Mouse (Mus musculus) thymus, postnatal 10 days (tissue): ENCODE measurements at regions not wholly inside any gene's neighbourhood (a gene's known extent, or its start where the extent isn't known, plus 50 kb on each side); places are given as distances from the start of the nearest gene placed in this dataset.
"Not testable (repeated sequence)": the region's sequence is repeated elsewhere in the genome, so short reads cannot be mapped to it uniquely, and the experiment has no call there.

ENCODE experiments used
- DNase-seq, 2 experiments: peaks; one replicate each; pipeline ENCODE4 v3.0.0; 2021; ENCODE audit warnings: low spot score in 2 of 2

GRCm38 (mm10) chr13:73035336-73035940 is 224.8 kb upstream of the Irx4 start:
- no peak for DNase-seq

GRCm38 (mm10) chr13:73039731-73040130 is 220.5 kb upstream of the Irx4 start:
- DNase-seq, result no peak

DNA sequence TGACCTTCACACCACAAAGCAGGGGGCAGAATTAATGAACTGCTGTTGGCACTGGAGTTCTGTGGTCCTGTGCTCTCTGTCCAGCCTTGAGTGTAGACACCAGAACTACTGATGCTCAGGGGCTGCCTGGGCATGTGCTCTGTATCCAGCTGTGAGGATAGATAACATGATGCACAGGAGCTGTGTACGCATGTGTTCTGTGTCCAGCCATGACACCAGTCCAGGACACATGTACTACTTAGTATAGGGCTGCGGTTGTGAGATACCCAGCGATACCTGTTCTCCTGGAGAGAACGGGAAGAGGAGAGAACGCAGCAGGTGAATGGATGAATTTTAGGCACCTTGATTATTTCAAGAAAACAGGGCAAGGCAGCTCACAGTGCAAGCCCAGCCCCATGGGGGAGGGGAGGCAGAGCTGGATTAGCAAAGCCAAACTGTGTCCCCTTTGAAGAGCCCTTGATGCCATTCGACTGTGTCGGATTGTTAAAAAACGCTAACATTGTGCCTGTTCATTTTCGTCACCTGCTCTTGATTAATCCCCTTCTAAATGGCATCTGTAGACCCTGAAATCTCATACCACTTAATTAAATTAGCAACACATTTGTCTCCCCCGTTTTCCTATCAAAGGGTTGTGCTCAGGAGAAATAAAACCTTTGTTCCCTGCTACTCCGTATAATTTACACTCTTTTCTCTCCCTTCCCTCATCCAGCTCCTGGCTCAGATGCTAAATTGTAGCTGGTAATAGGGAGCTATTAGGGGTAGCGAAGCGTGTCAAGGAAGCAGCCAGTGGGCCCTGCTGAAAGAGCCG is 218.8 kb upstream of the Irx4 start:
- no peak for DNase-seq

DNA sequence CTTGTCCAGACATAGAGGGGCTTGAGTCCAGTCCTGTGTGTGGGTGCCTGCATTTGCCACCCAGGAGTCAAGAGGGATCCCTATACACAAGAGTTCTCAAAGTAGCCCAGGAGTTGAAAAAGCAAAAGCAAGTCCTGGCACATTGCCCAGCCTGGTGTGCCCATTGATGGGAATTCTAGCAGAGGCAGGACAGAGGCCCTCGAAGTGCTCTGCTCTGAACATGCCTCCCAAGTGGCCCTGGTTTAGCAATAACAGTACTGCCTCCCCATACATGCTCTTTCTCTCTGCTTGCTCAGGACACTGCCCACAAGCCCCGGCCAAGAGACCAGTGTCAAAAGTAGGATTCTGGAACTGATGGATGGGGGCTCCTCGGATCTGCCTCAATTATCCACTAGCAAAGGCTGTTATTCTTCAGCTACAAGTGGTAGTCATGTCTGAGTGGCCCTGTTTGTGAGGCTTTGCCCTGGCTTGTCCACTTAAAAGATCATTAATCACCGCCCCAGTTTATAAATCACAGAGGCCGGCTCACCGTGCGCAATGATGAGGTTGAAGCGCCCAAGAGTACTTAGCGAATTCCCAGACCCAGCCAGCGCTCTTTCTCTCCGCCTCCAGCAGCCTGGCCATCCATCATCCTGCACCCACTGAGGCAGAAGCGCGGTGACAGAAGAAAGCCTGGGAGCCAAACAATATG is 190.3 kb upstream of the Irx4 start:
- DNase-seq, result no peak

DNA sequence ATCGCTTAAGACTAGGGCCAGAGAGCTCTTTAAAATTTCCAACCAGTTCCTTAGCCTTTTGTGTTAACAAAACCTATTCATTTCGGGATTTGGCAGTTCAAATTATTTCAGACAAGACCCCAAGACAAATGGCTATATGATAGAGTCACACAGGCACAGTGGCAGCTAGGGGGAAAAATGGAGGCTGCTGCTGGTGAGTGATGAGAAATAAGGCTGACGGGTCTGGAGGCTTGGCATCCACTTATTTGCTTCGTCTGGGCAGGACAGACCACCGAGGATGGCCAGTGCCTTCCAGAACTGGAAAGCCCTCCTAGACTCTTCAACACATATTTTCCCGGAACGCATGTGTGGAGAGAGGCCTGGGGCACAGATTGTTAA is 189.8 kb upstream of the Irx4 start:
- no peak for DNase-seq

GRCm38 (mm10) chr13:73071032-73071431 is 189.2 kb upstream of the Irx4 start:
- no peak for DNase-seq

DNA sequence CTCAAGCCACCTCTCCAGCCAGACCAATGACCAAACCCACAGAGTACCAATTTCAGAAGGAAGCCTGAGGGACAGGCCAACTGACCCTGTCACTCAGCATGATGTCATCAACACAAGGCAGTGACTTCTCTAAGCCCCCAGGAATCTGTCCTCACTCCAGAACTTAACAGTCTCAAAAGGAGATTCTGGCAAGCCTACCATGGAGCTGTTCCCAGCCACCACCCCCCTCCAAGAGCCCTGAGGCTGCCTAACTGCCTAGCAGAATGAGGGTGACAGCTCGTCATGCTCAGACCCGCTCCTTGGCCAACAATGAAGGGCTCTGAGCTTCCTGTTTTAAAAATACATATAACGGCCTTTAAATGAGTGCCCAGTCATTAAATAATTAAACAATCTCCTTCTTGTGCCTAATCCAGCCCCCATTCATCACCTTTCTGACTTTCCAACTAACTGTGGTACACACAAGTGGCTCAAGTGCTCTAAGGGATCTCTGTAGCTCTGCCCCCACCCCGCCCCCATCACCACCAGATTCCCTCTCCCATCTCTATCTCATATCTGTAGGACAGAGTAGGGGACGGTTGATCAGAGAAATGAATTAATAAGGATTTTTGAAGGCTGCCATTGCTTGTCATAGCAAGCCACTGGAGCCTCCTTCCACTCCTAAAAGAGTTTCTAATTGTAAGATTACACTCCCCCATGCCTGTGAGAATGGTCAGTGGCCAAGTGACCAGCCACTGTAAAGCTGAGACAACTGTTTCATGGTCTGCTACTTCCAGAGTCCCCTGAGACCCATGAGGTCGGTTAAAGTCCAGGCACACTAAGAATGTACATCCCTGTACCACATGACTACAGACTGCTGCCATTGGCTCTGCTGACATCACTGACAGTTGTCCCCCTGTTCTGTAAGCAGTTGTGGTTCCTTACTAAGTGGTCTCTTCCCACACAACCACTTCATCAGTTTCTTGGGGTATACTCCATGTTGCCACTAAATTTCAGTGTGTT is 188.1 kb upstream of the Irx4 start:
- no peak for DNase-seq

DNA sequence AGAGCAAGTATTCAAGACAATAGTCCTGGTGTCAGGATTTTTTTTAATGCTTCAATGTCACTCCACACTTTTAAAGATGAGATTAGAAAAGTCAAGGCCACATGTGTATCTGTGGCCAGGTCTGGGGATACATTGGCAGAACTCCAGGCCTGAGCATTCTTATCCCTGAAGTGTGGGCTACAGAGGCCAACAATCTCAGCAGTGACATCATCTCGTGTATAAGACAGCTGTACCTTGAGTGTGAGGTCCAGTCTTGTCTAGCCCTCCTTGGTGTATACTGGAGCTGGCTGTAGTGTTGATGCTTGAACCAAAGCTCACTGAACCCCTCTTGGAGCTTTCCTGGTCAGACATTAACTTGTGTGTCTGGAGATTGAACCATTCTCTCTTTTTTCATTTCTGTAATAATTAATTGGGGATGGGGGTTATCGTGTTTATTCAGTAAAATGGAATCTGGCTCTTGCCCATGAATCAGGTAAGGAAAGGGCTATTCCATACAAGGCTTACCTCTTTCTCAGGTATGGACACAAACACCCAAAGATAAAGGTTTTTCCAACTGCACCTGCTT is 182.3 kb upstream of the Irx4 start:
- no peak for DNase-seq

- DNase-seq, result not testable (repeated sequence)
These were observed 172.5 kb upstream of the Irx4 start for GRCm38 (mm10) chr13:73087815-73088214.

- DNase-seq, result no peak
These were observed 168.4 kb upstream of the Irx4 start for GRCm38 (mm10) chr13:73091886-73092285.

DNA sequence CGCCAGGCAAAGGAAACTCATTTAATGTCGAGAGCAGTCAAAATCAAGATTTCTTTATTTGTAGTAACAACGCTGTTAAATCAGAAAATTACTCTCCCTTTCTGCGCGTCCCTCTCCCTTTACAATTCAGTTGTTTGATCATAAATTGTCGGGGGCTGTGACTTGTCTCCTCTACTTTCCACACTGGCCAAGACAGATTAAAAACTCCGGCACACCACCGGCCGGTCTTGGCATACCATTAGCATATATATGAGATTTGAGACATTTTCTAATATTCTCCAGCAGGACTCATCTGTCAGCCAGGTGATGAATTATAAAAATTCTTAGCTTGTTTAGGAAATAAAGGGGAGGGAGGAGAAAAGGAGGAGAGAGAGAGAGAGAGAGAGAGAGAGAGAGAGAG is 162.8 kb upstream of the Irx4 start:
- no peak for DNase-seq

DNA sequence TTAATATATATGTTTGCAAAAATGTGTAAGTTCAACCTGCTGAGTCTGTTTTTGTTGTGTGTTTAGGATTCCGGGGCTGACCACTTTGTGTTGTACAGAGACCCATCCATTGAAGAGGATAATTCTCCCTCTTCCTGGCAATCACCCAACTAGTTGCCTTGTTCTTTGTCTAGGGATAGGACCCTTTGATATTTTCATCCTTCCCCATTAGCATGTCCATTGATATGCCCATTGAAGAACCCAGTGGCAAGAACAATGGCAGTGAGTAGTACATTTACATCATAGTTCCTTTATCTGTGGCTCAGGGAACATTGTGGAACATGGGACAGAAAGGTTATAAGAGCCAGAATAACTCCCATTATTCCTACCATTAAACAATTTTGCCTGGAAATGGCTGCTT is 160.9 kb upstream of the Irx4 start:
- DNase-seq, result no peak

DNA sequence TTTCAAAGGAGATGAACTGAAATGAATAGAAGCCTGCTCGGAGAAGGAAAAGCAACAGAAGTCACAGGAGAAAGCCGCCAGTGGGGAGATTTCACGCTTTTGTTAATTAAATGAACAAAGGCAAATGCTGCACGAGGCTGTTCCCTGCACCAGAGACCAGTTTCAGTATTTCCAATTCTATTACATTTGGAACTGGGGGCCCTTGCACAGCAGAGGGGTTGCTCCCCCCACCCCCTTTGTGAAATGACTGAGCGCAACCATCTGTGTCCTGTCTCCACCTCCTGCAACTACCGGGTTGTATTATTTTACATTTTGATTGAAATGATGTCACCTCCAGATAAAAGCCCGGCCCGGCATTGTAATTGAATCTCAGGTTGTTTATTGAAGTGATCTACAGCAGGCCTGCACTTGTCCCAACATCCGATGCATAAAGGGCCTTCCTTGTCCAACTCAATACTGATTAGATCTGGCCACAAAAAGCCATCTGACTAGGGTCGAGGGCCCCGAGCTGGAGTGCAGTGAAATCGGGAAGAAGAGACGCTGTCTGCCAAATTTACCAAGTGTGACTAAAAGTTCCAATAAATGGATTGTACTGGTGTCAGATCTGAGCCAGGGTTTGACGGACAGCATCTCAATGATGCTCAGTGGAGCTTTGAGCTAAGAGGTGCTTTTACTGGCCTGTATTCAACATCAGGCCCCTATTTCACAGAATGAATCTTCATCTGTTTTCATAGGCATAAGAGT is 152.9 kb upstream of the Irx4 start:
- no peak for DNase-seq

GRCm38 (mm10) chr13:73116822-73117632 is 143.3 kb upstream of the Irx4 start:
- DNase-seq, result no peak

DNA sequence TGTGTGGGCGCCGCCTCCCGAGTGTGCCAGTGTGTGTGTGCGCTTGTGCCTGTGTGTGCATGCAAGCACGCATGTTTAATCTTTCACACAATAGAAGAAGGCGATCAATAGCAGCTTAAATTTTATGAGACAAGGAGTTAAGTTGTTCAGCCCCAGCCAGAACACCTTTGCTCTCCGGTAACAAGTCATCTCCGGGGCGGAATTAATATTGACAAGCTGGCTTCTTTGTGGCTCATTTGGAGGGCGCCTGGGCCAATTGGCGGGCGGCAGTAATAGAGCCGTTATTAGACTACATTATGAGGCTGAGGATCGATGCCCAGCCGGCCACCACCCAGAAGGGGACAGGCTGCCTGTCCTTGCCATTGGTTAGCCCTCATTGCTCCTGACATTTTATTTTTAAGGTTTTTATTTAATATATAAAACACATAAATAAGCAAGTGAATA is 142.6 kb upstream of the Irx4 start:
- no peak for DNase-seq

DNA sequence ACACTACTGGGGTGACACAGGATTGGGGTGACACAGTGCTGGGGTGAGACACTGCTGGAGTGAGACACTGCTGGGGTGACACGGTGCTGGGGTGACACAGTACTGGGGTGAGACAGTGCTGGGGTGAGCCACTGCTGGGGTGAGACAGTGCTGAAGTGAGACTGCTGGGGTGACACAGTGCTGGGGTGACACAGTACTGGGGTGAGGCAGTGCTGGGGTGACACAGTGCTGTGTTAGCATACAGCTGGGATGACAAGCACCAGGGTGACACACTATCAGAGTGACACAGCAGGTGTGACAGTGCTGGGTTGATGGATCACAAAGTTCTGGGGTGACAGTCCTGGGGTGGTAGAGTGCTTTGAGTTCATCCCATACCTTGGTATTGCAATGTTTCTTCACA is 137.3 kb upstream of the Irx4 start:
- DNase-seq, result no peak

- DNase-seq, result no peak
These were observed 129.0 kb upstream of the Irx4 start for GRCm38 (mm10) chr13:73131270-73131669.

GRCm38 (mm10) chr13:73132746-73133145 is 127.5 kb upstream of the Irx4 start:
- no peak for DNase-seq

GRCm38 (mm10) chr13:73134929-73135328 is 125.3 kb upstream of the Irx4 start:
- no peak for DNase-seq

DNA sequence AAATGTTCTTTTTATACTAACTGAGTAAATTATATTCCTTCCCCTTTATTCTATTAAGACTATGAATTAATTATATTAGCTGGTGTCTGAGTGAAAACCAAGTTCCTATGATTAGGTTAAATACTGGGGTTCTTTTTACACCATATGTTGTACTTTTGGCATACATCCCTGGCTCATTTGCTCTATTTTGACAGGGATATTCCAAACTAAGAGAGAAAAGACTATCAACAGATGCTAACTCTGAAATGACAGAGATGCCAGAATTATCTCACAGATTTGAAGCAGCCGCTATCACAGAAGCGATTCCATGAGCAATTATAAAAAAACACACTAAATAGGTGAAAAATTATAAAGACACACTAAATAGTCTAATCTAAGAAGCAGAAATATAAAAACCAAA is 119.0 kb upstream of the Irx4 start:
- DNase-seq, result no peak
